Mouse (Mus musculus): ENCODE results near the gene Uqcrh.

Gene Uqcrh

DNA sequence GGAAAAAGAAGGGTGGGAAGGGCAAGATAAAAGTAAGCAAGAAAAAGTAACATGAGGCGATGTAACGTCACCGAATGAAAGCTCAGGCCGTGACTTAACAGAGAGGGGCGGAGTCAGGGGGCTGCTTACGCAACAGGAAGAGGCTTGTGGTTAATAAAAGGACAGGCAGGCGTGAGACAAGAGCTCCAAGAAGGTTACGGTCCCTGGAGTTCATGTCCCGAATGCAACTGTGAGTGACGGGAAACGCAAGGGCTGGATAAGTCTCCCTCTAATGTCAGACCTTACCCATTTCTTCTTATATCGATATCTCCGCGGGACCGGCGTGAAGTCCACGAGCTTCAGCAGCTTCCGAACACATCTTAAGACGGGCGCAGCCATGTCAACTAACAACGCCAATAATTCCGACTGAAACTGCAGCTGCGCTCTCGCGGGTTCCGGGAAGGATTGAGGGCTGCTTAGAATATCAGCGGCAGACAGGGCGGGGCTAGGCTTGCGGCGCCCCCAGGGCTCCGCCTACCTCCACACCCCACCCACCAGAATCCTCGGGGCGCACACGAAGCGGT, 21.4 kb downstream of the Uqcrh start, which contains the start of gene Nsun4:
TSS of gene Nsun4 (minus strand) at position 478 of the 563 bp plus-strand sequence.
- peak; percentile 86 to 88 for DNase-seq

- peak; percentile 62 for DNase-seq
Observed at GRCm38 (mm10) chr4:116052526-116053293, 22.2 kb downstream of the Uqcrh start.

DNA sequence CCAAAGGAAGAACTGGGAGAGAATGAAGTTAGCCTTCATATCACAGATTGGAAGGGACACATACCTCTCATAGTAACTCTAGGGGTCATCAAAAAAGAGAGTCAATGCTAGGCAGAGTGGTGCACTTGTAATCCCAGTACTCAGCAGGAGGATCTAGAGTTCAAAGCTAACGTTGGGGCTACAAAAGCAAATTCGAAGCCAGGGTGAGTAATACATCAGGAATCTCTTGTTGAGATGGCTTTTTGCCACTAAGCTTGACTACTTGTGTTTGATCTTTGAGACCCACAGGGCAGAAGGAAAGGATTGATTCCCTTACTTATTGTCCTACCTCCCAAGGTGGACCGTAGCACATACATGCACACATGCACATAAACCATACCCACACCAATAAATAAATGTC, 25.7 kb downstream of the Uqcrh start:
- no peak for DNase-seq

DNA sequence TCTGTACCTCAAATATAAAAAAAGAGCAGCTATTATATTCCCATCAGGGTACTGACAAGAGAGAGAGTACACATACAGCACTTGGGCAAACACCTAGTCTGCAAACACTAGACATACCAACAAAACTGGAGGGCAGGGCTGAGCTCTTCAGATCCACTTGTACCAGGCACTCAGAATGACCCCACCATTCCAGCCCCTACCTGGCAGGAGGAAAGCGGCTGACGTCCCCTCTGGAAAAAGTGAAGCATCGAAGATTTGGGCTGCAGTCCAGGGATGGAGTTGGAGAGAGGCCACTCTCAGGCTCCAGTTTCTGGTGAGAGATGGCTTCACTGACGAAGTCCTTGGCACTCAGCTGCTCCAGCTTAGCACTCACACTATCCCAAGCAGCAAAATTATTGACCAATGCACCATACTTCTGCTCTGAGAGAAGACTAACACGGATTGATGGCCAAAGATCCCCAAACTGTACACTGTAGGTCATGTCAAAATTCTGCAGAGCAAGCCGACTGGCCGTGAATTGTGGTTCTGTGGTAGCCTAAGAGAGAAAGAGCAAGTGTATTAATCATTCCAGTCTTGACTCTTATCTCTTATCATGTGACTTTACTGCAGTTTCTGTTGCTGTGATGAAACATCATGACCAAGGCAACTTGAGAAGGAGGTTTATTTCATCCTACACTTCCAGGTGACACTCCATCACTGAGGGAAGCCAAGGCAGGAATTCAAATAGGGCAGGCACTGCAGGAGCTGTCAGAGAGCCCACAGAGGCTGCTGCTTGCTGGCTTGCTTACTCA, 26.5 kb downstream of the Uqcrh start:
- peak; percentile 22 to 35 for DNase-seq

GRCm38 (mm10) chr4:116047681-116048080, 27.2 kb downstream of the Uqcrh start:
- DNase-seq = no peak

DNA sequence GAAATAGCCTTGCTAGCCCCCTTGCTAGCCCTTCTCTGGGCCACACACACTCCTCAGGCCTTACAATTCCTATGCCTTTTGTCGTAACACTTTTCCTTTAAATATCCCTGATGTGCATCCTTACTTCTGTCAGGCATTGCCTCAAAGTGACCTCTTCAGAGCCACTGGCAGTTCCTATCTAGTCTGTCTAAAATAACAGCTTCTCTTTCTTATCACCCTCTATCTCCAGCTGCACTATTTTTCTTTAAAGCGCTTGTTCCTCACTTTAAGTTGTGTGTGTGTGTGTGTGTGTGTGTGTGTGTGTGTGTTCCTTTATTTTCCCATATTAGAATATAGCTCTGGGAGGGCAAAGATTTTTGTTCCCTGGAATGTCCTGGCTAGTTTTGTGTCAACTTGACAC, 28.3 kb downstream of the Uqcrh start:
- DNase-seq = no peak

DNA sequence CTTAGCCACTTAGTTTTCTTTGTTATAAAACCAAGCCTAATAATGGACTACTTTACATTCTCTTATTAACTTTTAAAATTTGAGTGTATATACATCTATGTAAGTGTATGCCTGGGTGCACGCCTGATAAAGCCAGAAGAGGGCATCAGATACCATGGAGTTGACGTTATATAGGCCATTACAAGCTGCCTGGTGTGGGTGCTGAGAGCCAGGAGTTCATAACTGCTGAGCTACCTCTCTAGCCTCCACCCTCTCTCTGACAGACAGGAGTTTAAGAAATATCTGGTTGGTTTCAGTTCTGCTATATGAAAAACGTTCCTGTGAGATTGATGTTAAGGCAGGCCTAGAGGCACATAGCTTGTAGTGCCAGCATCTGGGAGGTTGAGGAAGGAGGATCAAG, 32.7 kb downstream of the Uqcrh start:
- DNase-seq = no peak

DNA sequence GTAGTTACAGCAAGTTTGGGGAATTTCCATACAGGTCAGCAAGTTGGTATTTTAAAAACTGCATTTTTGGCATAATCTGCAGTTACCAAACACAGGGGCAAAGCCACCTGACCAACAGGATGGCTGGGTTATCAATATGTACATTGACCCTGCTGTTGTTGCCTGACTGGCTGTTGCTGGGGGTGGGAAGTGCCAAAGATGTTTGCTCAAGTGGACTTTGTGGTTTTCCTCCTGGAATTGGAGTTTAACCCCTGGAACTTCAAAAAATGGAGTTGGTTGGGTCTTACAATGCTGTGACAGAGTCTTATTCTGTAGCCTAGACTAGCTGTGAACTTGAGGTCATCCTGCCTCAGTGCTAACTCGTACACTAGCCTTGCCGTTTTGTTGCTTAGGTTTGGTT, 34.4 kb downstream of the Uqcrh start:
- no peak for DNase-seq

- DNase-seq = no peak
Observed at GRCm38 (mm10) chr4:116033374-116033773, 41.5 kb downstream of the Uqcrh start.

DNA sequence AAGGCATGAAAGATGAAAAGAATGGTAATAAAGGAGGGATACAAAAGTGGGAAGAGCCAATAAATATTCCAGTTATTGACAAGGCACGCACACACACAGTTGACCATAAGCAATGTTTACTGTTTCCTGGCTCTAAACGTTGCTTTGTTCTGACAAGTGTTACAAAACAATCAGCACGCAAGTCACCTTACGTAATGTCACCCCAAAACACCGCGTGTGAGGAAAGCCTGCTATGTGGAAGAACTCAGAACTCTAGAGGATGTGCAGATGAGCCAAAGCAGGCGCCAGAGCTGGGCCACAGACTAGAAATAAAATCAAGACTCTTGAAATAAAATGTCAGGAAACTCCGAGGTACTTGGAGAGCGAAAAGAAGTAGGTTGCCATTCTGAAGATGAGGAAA, 42.0 kb downstream of the Uqcrh start:
- DNase-seq = no peak

DNA sequence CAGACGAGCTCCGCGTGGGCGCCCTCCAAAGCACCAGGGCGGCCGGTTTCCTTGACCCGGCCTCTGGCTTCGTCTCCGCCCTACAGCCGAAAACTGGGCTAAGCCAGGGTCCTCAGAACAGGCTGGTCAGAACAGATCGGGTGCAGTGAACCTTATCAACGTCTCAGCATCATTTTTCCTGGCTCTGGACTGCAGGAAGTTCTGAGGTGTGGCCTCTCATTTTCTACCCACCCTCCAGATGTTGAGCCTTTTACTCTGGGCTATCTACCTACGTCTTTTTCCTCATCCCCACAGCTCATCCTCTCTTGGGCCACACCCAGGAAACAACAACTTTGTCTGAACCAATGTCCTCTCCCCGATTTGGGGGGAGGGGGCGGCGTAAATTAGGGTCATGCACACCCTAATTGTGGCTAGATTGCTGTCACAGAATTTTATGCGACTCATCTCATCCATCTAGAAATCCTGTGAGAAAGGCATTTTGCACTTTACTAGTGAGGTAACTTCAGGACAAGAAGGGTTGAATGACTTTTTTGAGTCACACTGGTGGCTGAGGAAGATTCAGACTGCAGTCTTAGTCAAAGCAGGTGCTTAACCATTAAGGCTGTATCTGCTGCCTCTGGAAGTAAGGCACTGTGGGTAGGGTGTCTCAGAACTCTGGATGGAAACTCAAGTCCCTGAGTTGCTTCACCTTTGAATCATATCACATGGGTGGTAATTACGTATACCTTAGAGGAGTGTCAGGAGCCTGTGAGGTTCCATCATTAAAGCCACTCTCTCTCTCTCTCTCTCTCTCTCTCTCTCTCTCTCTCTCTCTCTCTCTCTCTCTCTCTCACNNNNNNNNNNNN, 56.7 kb downstream of the Uqcrh start, which contains the start of gene Faah:
TSS of gene Faah (minus strand) at position 25 of the 845 bp plus-strand sequence.
- DNase-seq = no peak

DNA sequence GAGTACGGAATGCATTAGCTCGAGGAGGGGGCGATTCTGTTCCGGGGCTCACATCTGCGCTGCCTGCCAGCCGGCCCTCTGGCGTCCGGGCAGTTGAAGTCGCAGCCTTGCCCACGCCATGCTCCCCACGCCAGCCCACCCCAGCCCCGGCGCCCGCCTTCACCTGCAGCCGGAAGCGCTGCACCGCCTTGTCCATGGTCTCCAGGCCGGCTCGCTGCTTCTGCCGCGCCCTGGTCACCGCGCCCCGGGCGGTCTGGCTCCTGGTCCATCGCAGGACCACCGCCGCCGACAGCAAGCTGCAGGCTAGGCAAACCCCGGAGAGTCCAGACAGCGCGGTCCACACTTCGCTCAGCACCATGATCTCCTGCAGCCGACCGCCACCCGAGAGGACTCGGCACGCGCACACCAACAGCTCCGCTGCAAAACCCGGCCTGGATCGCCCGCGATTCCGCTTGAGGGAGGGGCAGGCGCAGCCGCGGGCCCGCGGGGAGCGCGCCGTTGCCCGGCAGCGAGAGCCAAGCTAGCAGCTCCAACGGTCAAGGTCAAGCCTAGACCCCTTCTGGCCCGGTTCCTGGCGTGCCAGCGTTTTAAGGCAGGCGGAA, 57.5 kb downstream of the Uqcrh start:
- peak; percentile 83 to 84 for DNase-seq

Data from cerebellum, postnatal 14 days (tissue).